Mouse (Mus musculus) spleen, postnatal 36 days (tissue): ENCODE data around the gene Mbd5.

Experiments
- DNase-seq, 2 experiments: peaks; one replicate each; pipeline ENCODE4 v3.0.0; 2022; ENCODE audit warnings: low spot score in 2 of 2, mixed read lengths in 1 of 2

The Mbd5 gene

GRCm38 (mm10) chr2:48948841-48949584 lies at the start of gene Mbd5:
Gene Mbd5, plus strand, starts transcription at chr2:48949508.
- peak; percentile 99 for DNase-seq

- DNase-seq: no peak
Measured at GRCm38 (mm10) chr2:48908866-48909265, 40.4 kb upstream of the Mbd5 start.

GRCm38 (mm10) chr2:48914185-48914584 lies 35.1 kb upstream of the Mbd5 start:
- no peak for DNase-seq

- no peak for DNase-seq
Measured at GRCm38 (mm10) chr2:48915832-48916231, 33.5 kb upstream of the Mbd5 start.

GRCm38 (mm10) chr2:48935058-48935457 lies 14.2 kb upstream of the Mbd5 start:
- DNase-seq: no peak

GRCm38 (mm10) chr2:48947761-48948160 lies 1.5 kb upstream of the Mbd5 start:
- DNase-seq: no peak

- DNase-seq: peak; percentile 17 to 25
Measured at GRCm38 (mm10) chr2:48949743-48950251, 489 bp downstream of the Mbd5 start.

GRCm38 (mm10) chr2:48950252-48950315 lies 776 bp downstream of the Mbd5 start, which contains the start of gene Orc4:
Gene Orc4, minus strand, starts transcription at chr2:48950277.
- DNase-seq: no peak

GRCm38 (mm10) chr2:48950316-48950880 lies 1.1 kb downstream of the Mbd5 start:
- peak in 1 of 2 experiments; percentile 2 for DNase-seq

GRCm38 (mm10) chr2:48956591-48956990 lies 7.3 kb downstream of the Mbd5 start:
- no peak for DNase-seq

- no peak for DNase-seq
Measured at GRCm38 (mm10) chr2:48978920-48979319, 29.6 kb downstream of the Mbd5 start.

- DNase-seq: no peak
Measured at GRCm38 (mm10) chr2:48990322-48990721, 41.0 kb downstream of the Mbd5 start.

- no peak for DNase-seq
Measured at GRCm38 (mm10) chr2:49040481-49040880, 91.2 kb downstream of the Mbd5 start.

- DNase-seq: no peak
Measured at GRCm38 (mm10) chr2:49050030-49050429, 100.7 kb downstream of the Mbd5 start.

GRCm38 (mm10) chr2:49067886-49068285 lies 118.6 kb downstream of the Mbd5 start:
- DNase-seq: peak in 1 of 2 experiments; percentile 8

- DNase-seq: no peak
Measured at GRCm38 (mm10) chr2:49084966-49085365, 135.7 kb downstream of the Mbd5 start.

- DNase-seq: no peak
Measured at GRCm38 (mm10) chr2:49090771-49091170, 141.5 kb downstream of the Mbd5 start.

- DNase-seq: no peak
Measured at GRCm38 (mm10) chr2:49096765-49097164, 147.5 kb downstream of the Mbd5 start.

GRCm38 (mm10) chr2:49108906-49109305 lies 159.6 kb downstream of the Mbd5 start:
- no peak for DNase-seq

- no peak for DNase-seq
Measured at GRCm38 (mm10) chr2:49119875-49120274, 170.6 kb downstream of the Mbd5 start.

- DNase-seq: no peak
Measured at GRCm38 (mm10) chr2:49121603-49122002, 172.3 kb downstream of the Mbd5 start.

- no peak for DNase-seq
Measured at GRCm38 (mm10) chr2:49142186-49142585, 192.9 kb downstream of the Mbd5 start.

- DNase-seq: no peak
Measured at GRCm38 (mm10) chr2:49153649-49154048, 204.3 kb downstream of the Mbd5 start.
